Mouse (Mus musculus): Measurements from ENCODE around the gene Hectd1. TPM values are rescaled to one million over a fixed set of nuclear protein-coding genes. Genes with fewer than 3 reads are reported as not detected.

Hectd1 gene
- total RNA-seq, 4 experiments from 2014 or later = 89.8 to 101 (median 93.6) TPM

- DNase-seq = no peak
These were observed 129.5 kb downstream of the Hectd1 start for GRCm38 (mm10) chr12:51699623-51700393.

DNA sequence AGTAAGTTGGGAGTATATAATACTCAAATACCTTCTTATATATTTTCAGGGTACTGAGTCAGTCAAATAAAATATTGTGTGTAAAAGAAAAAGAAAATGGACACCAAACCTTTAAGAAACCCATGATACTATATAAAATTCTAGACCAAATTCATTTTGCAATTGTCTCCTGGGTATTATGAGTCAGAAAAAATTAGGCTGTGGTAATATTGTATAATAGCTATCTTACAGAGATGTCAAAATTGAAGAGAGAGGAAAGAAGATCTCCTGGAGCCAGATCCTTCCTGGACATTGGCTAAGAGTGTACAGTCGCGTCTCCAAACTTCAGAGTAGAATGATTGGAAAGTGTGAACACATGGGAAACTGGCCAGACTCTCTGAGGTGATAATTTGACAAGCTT, 133.2 kb downstream of the Hectd1 start:
- DNase-seq = no peak

- DNase-seq = no peak
These were observed 134.4 kb downstream of the Hectd1 start for GRCm38 (mm10) chr12:51694966-51695365.

DNA sequence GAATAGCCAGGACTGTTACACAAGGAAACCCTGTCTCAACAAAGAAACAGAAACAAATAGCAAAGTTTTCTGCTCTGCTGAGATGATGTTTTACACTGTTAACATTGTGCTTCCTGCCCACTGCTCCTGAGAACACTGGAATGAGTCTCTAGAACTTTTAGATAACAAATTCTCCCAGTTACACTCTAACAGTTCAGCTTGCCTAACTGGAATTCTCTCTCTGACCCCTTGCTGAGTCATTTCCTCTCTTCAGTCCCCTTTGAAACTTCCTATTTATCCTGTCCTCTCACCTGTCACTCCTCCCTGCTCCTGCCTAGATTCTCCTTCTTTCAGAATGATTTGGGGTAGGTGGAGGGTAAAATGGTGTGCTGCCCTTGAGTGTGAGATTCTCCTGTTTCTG, 135.2 kb downstream of the Hectd1 start:
- DNase-seq = no peak

Other genes starting within 250 kb of the Hectd1 start
- 1 to 10 TPM in 2 of 4 experiments, under 1 TPM in 2; 0.12 to 8.4 (median 2.1) TPM for gene Coch, start 236.2 kb downstream of the Hectd1 start, total RNA-seq (2022)
- gene Ap4s1, start 138.5 kb downstream of the Hectd1 start, total RNA-seq (2022) = 10 to 100 TPM; 23.6 to 25.1 (median 24.0) TPM
- gene Strn3, start 137.6 kb downstream of the Hectd1 start, total RNA-seq (2022) = 10 to 100 TPM; 78.4 to 95.1 (median 87.9) TPM
- 10 to 100 TPM; 21.4 to 27.5 (median 26.0) TPM for gene Heatr5a, start 141.8 kb upstream of the Hectd1 start, total RNA-seq (2022)
- gene Dtd2, start 177.0 kb upstream of the Hectd1 start, total RNA-seq (2022) = 10 to 100 TPM; 20.1 to 34.0 (median 22.3) TPM
- gene Gpr33, start 198.5 kb upstream of the Hectd1 start, total RNA-seq (2022) = not detected

Data from adrenal gland, adult 8-10 months (tissue).